Mouse (Mus musculus): ENCODE measurements at regions not wholly inside any gene's neighbourhood (a gene's known extent, or its start where the extent isn't known, plus 50 kb on each side); places are given as distances from the start of the nearest gene placed in this dataset.
"Not testable (repeated sequence)": the region's sequence is repeated elsewhere in the genome, so short reads cannot be mapped to it uniquely, and the experiment has no call there.

- no peak overlapping the region for H3K4me3 ChIP-seq
- ATAC-seq (replicated peaks), result no peak
- no peaks in the 10 kb centered on the region for H3K9me3 ChIP-seq
- no peaks in the 10 kb centered on the region for H3K36me3 ChIP-seq
- no peaks in the 10 kb centered on the region for H3K27me3 ChIP-seq
- H3K9ac ChIP-seq (replicated peaks), result no peak overlapping the region
- no peak overlapping the region for H3K4me2 ChIP-seq (replicated peaks)
- no peak overlapping the region for H3K27ac ChIP-seq (replicated peaks)
- WGBS, result 81% methylated on average over 19 of the region's 19 CpGs
- no peaks in the 10 kb centered on the region for H3K4me1 ChIP-seq
Measured at GRCm38 (mm10) chr2:160552121-160552669, 93.5 kb upstream of the Top1 start.

GRCm38 (mm10) chr2:160561711-160562110 is 84.0 kb upstream of the Top1 start:
- Histone ChIP-seq H3K4me3 (no peak overlapping the region), H3K36me3 (no peaks in the 10 kb centered on the region), H3K9me3 (no peaks in the 10 kb centered on the region), H3K27me3 (no peaks in the 10 kb centered on the region), H3K9ac (replicated peaks) (no peak overlapping the region), H3K4me2 (replicated peaks) (no peak overlapping the region), H3K27ac (replicated peaks) (no peak overlapping the region), H3K4me1 (no peaks in the 10 kb centered on the region)
- no peak for ATAC-seq (replicated peaks)
- WGBS, result 34% methylated on average over 14 of the region's 14 CpGs

GRCm38 (mm10) chr2:160567813-160568212 is 77.9 kb upstream of the Top1 start:
- Histone ChIP-seq H3K4me3 (no peak overlapping the region), H3K9ac (replicated peaks) (no peak overlapping the region), H3K4me2 (replicated peaks) (no peak overlapping the region), H3K36me3 (no peaks in the 10 kb centered on the region), H3K27me3 (no peaks in the 10 kb centered on the region), H3K9me3 (no peaks in the 10 kb centered on the region), H3K27ac (replicated peaks) (no peak overlapping the region), H3K4me1 (no peaks in the 10 kb centered on the region)
- 94% methylated on average over 4 of the region's 4 CpGs for WGBS
- no peak for ATAC-seq (replicated peaks)

GRCm38 (mm10) chr2:160569496-160569895 is 76.2 kb upstream of the Top1 start:
- Histone ChIP-seq H3K36me3 (no peaks in the 10 kb centered on the region), H3K9me3 (no peaks in the 10 kb centered on the region), H3K27ac (replicated peaks) (no peak overlapping the region), H3K27me3 (no peaks in the 10 kb centered on the region), H3K9ac (replicated peaks) (no peak overlapping the region), H3K4me1 (no peaks in the 10 kb centered on the region), H3K4me2 (replicated peaks) (no peak overlapping the region), H3K4me3 (no peak overlapping the region)
- no peak for ATAC-seq (replicated peaks)
- 87% methylated on average over 5 of the region's 5 CpGs for WGBS

- no peaks in the 10 kb centered on the region for H3K9me3 ChIP-seq
- H3K36me3 ChIP-seq, result no peaks in the 10 kb centered on the region
- WGBS, result 6% methylated on average over 17 of the region's 17 CpGs
- H3K4me1 ChIP-seq, result peaks cover 15% of the 10 kb centered on the region
- peak; percentile 70; the same call in 1 of the 2 replicates for ATAC-seq (replicated peaks)
- H3K4me3 ChIP-seq, result no peak overlapping the region
- no peak overlapping the region for H3K27ac ChIP-seq (replicated peaks)
- H3K27me3 ChIP-seq, result peaks cover 14% of the 10 kb centered on the region
- peak overlapping the region; percentile 36 for H3K4me2 ChIP-seq (replicated peaks)
- H3K9ac ChIP-seq (replicated peaks), result 0 out of 2 replicates have a peak overlapping the region, but pooled peaks have one; percentile 7
Measured at GRCm38 (mm10) chr2:160578384-160579320, 67.0 kb upstream of the Top1 start.

- H3K4me2 ChIP-seq (replicated peaks), result no peak overlapping the region; the same call in 1 of the 2 replicates
- WGBS, result 33% methylated on average over 9 of the region's 9 CpGs
- H3K4me3 ChIP-seq, result no peak overlapping the region
- H3K9me3 ChIP-seq, result no peaks in the 10 kb centered on the region
- H3K9ac ChIP-seq (replicated peaks), result no peak overlapping the region
- no peak overlapping the region for H3K27ac ChIP-seq (replicated peaks)
- peaks cover 24% of the 10 kb centered on the region for H3K4me1 ChIP-seq
- no peak for ATAC-seq (replicated peaks)
- H3K27me3 ChIP-seq, result peaks cover 14% of the 10 kb centered on the region
- H3K36me3 ChIP-seq, result no peaks in the 10 kb centered on the region
Measured at GRCm38 (mm10) chr2:160580250-160580649, 65.4 kb upstream of the Top1 start.

- Histone ChIP-seq H3K27me3 (peaks cover 14% of the 10 kb centered on the region), H3K9me3 (no peaks in the 10 kb centered on the region), H3K27ac (replicated peaks) (no peak overlapping the region), H3K4me2 (replicated peaks) (peak overlapping the region; percentile 16), H3K36me3 (no peaks in the 10 kb centered on the region), H3K4me1 (peaks cover 24% of the 10 kb centered on the region), H3K4me3 (no peak overlapping the region), H3K9ac (replicated peaks) (no peak overlapping the region)
- ATAC-seq (replicated peaks), result peak; percentile 43; the same call in 1 of the 2 replicates
- WGBS, result 4% methylated on average over 9 of the region's 9 CpGs
Measured at GRCm38 (mm10) chr2:160581029-160581428, 64.7 kb upstream of the Top1 start.

GRCm38 (mm10) chr2:160583034-160583433 is 62.7 kb upstream of the Top1 start:
- H3K4me2 ChIP-seq (replicated peaks); H3K9me3 ChIP-seq; H3K4me3 ChIP-seq; H3K27ac ChIP-seq (replicated peaks); ATAC-seq (replicated peaks); H3K36me3 ChIP-seq; H3K9ac ChIP-seq (replicated peaks): not testable (repeated sequence)
- Histone ChIP-seq H3K27me3 (peaks cover 13% of the 10 kb centered on the region), H3K4me1 (peaks cover 24% of the 10 kb centered on the region)
- 97% methylated on average over 19 of the region's 19 CpGs for WGBS

GRCm38 (mm10) chr2:160583506-160583905 is 62.2 kb upstream of the Top1 start:
- Histone ChIP-seq H3K4me3 (no peak overlapping the region), H3K9ac (replicated peaks) (no peak overlapping the region), H3K4me2 (replicated peaks) (no peak overlapping the region), H3K9me3 (no peaks in the 10 kb centered on the region), H3K27me3 (peaks cover 8% of the 10 kb centered on the region), H3K36me3 (no peaks in the 10 kb centered on the region), H3K4me1 (peaks cover 24% of the 10 kb centered on the region), H3K27ac (replicated peaks) (no peak overlapping the region)
- no peak for ATAC-seq (replicated peaks)
- 75% methylated on average over 6 of the region's 6 CpGs for WGBS

GRCm38 (mm10) chr2:160584568-160584967 is 61.1 kb upstream of the Top1 start:
- H3K9ac ChIP-seq (replicated peaks), result no peak overlapping the region
- H3K36me3 ChIP-seq, result no peaks in the 10 kb centered on the region
- no peaks in the 10 kb centered on the region for H3K9me3 ChIP-seq
- H3K27ac ChIP-seq (replicated peaks), result no peak overlapping the region
- WGBS, result 6% methylated on average over 9 of the region's 9 CpGs
- H3K27me3 ChIP-seq, result peaks cover 8% of the 10 kb centered on the region
- no peak overlapping the region for H3K4me2 ChIP-seq (replicated peaks)
- no peak overlapping the region for H3K4me3 ChIP-seq
- ATAC-seq (replicated peaks), result no peak
- peaks cover 22% of the 10 kb centered on the region for H3K4me1 ChIP-seq

- Histone ChIP-seq H3K27ac (replicated peaks) (no peak overlapping the region), H3K27me3 (no peaks in the 10 kb centered on the region), H3K36me3 (no peaks in the 10 kb centered on the region), H3K9ac (replicated peaks) (no peak overlapping the region), H3K9me3 (no peaks in the 10 kb centered on the region), H3K4me2 (replicated peaks) (no peak overlapping the region), H3K4me1 (peaks cover 26% of the 10 kb centered on the region), H3K4me3 (no peak overlapping the region)
- WGBS, result 87% methylated on average over 9 of the region's 9 CpGs
- ATAC-seq (replicated peaks), result no peak
Measured at GRCm38 (mm10) chr2:160587015-160587835, 58.5 kb upstream of the Top1 start.

- WGBS, result 84% methylated on average over 9 of the region's 9 CpGs
- Histone ChIP-seq H3K9me3 (no peaks in the 10 kb centered on the region), H3K27ac (replicated peaks) (no peak overlapping the region), H3K4me1 (peaks cover 26% of the 10 kb centered on the region), H3K4me2 (replicated peaks) (no peak overlapping the region), H3K27me3 (no peaks in the 10 kb centered on the region), H3K4me3 (no peak overlapping the region), H3K9ac (replicated peaks) (no peak overlapping the region), H3K36me3 (no peaks in the 10 kb centered on the region)
- ATAC-seq (replicated peaks), result no peak
Measured at GRCm38 (mm10) chr2:160588401-160588800, 57.3 kb upstream of the Top1 start.
